Mouse (Mus musculus): ENCODE results near the gene Dse.

DNA sequence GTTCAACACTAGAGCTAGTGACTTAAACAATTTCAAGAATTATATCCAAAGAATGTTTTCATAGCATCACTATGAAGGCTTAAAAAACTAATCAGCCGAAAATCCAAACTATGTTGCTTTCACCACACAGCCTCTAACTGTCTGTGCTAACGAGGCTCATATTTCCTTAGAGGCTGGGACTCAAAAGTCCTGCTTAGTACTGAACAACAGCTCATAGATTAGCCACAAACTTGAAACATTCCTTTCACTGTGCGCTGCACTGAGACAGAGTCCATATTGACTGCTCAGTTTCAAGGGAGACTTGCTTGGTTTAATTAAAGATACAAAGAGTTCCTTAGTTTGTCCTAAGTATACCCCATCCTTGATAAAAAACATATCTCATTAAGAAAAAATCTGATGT is 57.7 kb downstream of the Dse start:
- TF ChIP-seq CTCF (conservative IDR thresholded peaks at IDR 0.05; ENCODE audit: low read length) (no peak), NANOG (IDR thresholded peaks at IDR 0.05; ENCODE audit: borderline replicate concordance, low read length) (no peak)
